Mouse (Mus musculus) C2C12 (cell line): ENCODE results near the gene Atr. TPM values are rescaled to one million over a fixed set of nuclear protein-coding genes. Genes with fewer than 3 reads are reported as not detected.
"Not testable (repeated sequence)": the region's sequence is repeated elsewhere in the genome, so short reads cannot be mapped to it uniquely, and the experiment has no call there.

Experiments used
- H3K27me3 ChIP-seq: one replicate; pipeline ENCODE4 v1.6.1; 2011; ENCODE audit not compliant: control insufficient read depth, insufficient read depth, insufficient read length
- H3K36me3 ChIP-seq: one replicate; pipeline ENCODE4 v1.6.1; 2011; ENCODE audit not compliant: control insufficient read depth, insufficient read depth
- H3K4me3 ChIP-seq: one replicate; pipeline ENCODE4 v1.5.1; 2011; ENCODE audit warnings: mild to moderate bottlenecking, control low read depth; ENCODE audit not compliant: poor library complexity, insufficient read depth, severe bottlenecking
- H3K79me2 ChIP-seq: one replicate; pipeline ENCODE4 v1.6.1; 2011; ENCODE audit not compliant: control insufficient read depth, insufficient read depth
- H3K79me3 ChIP-seq: one replicate; pipeline ENCODE4 v1.6.1; 2011; ENCODE audit warnings: low read depth, control low read depth
- H3ac ChIP-seq: one replicate; pipeline ENCODE3; 2011; ENCODE audit warnings: low read depth; ENCODE audit not compliant: control insufficient read depth, insufficient read length
- CEBPB ChIP-seq: IDR thresholded peaks from one replicate; pipeline ENCODE4 v1.6.1; 2011; ENCODE audit warnings: low read depth, mild to moderate bottlenecking, control low read depth, moderate library complexity
- CTCF ChIP-seq: IDR thresholded peaks from one replicate; pipeline ENCODE4 v1.5.1; 2011; ENCODE audit not compliant: control insufficient read depth, insufficient read depth, insufficient read length
- FOSL1 ChIP-seq: IDR thresholded peaks from one replicate; pipeline ENCODE4 v1.8.0; 2011; ENCODE audit warnings: mild to moderate bottlenecking, low read length; ENCODE audit not compliant: poor library complexity, insufficient read depth, severe bottlenecking
- MAX ChIP-seq: IDR thresholded peaks from one replicate; pipeline ENCODE4 v1.6.1; 2011; ENCODE audit warnings: mild to moderate bottlenecking, control low read depth
- MYOD1 ChIP-seq: IDR thresholded peaks from one replicate; pipeline ENCODE4 v1.6.1; 2011; ENCODE audit warnings: low read depth; ENCODE audit not compliant: control insufficient read depth, insufficient read length
- MYOG ChIP-seq: IDR thresholded peaks from one replicate; pipeline ENCODE4 v1.6.1; 2011; ENCODE audit not compliant: control insufficient read depth, insufficient read length; ENCODE audit errors: extremely low read depth
- USF1 ChIP-seq: IDR thresholded peaks from one replicate; pipeline ENCODE4 v1.6.1; 2011; ENCODE audit warnings: low read depth, mild to moderate bottlenecking, control low read depth, moderate library complexity
- polyA plus RNA-seq: library from polyadenylated mRNA; unstranded; fragments of >200 nt; fragmentation: generic; extraction: Trizol; gene quantifications from one replicate; pipeline ENCODE4 v1.2.1, GENCODE M21; 2012; ENCODE audit warnings: missing spikeins

Atr gene
- polyA plus RNA-seq, 1 experiment = 2.1 TPM

DNA sequence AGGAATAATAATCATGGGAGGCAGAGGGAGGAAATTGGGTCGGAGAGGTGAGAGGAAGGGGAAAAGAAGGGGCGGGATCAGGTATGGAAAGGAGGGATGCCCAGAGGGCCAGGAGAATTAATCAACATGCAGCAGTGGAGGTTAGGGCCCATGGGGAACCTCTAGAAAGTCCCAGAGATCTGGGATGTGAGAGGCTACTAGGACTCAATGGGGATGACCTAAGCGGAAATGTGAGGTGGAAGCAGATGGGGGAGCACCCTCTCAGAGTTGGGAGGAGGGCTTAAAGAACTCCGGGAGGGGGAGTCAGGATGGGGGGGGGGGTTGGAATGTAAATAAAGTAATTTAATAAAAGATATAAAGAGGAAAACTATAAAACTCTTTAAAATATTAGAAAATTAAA, 96.3 kb downstream of the Atr start:
- Histone ChIP-seq H3K79me3 (peaks cover 21% of the 10 kb centered on the region), H3K4me3 (peak overlapping the region; percentile 79), H3K79me2 (peaks cover 43% of the 10 kb centered on the region), H3K27me3 (no peaks in the 10 kb centered on the region), H3K36me3 (peaks cover 15% of the 10 kb centered on the region), H3ac (no peak overlapping the region)
- no peak for TF ChIP-seq CEBPB

DNA sequence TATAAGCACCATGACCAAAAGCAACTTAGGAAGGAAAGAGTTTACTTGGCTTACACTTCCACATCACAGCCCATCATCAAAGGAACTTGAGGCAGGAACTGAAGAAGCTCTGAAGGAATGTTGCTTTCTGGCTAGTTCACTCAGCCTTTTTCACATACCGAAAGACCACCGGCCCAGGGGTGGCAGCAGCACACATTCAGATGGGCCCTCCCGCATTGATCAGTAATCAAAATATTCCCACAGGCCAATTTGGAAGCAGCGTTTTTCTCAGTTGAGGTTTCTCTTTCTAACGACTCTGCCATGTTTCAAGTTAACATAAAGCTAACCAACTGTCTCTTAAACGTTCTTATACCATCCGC, 96.8 kb downstream of the Atr start:
- Histone ChIP-seq H3K79me2 (peaks cover 48% of the 10 kb centered on the region), H3K27me3 (no peaks in the 10 kb centered on the region), H3K4me3 (peak overlapping the region; percentile 79), H3K36me3 (peaks cover 15% of the 10 kb centered on the region), H3K79me3 (peaks cover 23% of the 10 kb centered on the region), H3ac (peak overlapping the region; percentile 21)
- TF ChIP-seq MYOD1 (no peak), CEBPB (no peak), CTCF (no peak), FOSL1 (no peak), USF1 (no peak), MYOG (no peak)

DNA sequence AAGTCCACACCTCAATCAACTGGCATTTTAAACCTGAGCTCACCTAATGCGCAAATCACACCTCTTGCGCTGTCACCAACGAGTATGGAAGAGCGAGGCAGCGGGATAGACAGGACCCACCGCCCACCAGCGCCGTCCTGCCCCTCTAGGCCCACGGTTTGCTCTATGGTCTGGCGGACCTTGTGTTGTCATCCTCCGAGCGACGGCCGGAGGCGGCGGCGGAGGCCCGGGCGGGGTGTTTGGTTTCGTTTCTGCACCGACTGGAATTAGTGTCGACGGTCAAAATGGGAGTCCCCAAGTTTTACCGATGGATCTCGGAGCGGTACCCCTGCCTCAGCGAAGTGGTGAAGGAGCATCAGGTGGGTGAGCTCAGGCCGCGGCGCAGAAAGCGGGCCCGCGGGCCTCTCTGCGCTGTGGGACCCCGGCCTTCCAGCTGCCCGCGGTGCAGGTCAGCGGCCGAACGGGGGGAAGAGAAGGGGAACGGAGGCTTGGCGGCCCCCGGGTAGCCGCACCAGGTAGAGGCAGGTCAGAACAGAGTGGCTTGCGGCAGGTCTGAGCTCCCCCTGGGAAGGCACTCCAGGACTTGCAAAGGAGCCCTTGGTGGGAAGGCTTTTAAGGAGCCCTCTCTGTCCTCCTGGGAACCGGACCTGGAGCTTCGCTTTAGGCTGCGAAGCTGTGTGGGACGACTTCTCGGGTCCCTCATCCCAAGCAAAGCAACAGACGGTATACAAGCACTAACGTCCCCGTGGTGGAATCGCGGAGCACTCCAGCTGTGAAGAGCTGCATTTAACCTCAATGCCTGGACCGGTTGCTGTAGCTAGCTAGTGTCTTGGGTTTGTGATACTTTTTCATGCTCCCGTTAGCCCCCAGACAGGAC, 97.4 kb downstream of the Atr start, which contains the start of gene Xrn1:
Xrn1 (plus strand) TSS at position 176 of the 877 bp plus-strand sequence.
- Histone ChIP-seq H3K4me3 (peak within 1 kb of the TSS; percentile 79), H3K27me3 (no peaks in the 10 kb centered on the region), H3ac (peak within 1 kb of the TSS; percentile 88), H3K79me2 (peaks cover 54% of the 10 kb centered on the region), H3K79me3 (peaks cover 24% of the 10 kb centered on the region), H3K36me3 (peaks cover 15% of the 10 kb centered on the region)
- TF ChIP-seq USF1 = no peak
- no peak for TF ChIP-seq CTCF
- peak; percentile 29 for TF ChIP-seq MAX

GRCm38 (mm10) chr9:95957611-95958010, 100.2 kb downstream of the Atr start:
- Histone ChIP-seq H3K79me3 (peaks cover 24% of the 10 kb centered on the region), H3K27me3 (no peaks in the 10 kb centered on the region), H3K36me3 (no peaks in the 10 kb centered on the region), H3K4me3 (no peak overlapping the region), H3K79me2 (peaks cover 66% of the 10 kb centered on the region), H3ac (no peak overlapping the region)
- TF ChIP-seq CTCF (no peak), MAX (no peak), FOSL1 (no peak), MYOD1 (no peak), CEBPB (no peak), MYOG (no peak), USF1 (no peak)

GRCm38 (mm10) chr9:95958041-95958730, 100.8 kb downstream of the Atr start:
- H3K27me3 ChIP-seq = no peaks in the 10 kb centered on the region
- no peak overlapping the region for H3ac ChIP-seq
- peaks cover 24% of the 10 kb centered on the region for H3K79me3 ChIP-seq
- H3K4me3 ChIP-seq = no peak overlapping the region
- H3K36me3 ChIP-seq = no peaks in the 10 kb centered on the region
- H3K79me2 ChIP-seq = peaks cover 67% of the 10 kb centered on the region
- TF ChIP-seq CTCF = no peak
- TF ChIP-seq MYOG = no peak
- no peak for TF ChIP-seq USF1
- no peak for TF ChIP-seq CEBPB
- no peak for TF ChIP-seq MYOD1
- no peak for TF ChIP-seq FOSL1
- no peak for TF ChIP-seq MAX

GRCm38 (mm10) chr9:95958731-95959105, 101.3 kb downstream of the Atr start:
- not testable (repeated sequence) for H3K4me3 ChIP-seq, H3ac ChIP-seq, H3K36me3 ChIP-seq, H3K27me3 ChIP-seq
- peaks cover 62% of the 10 kb centered on the region for H3K79me2 ChIP-seq
- H3K79me3 ChIP-seq = peaks cover 24% of the 10 kb centered on the region
